Mouse (Mus musculus) embryonic facial prominence, embryonic 13.5 days (tissue): ENCODE data around the gene 1700018B08Rik. TPM values are rescaled to one million over a fixed set of nuclear protein-coding genes. Genes with fewer than 3 reads are reported as not detected.
A peak's percentile ranks its signal among the peaks of the same experiment; 100 is the strongest.

Experiments
- ATAC-seq: fragments of 200-750 bp; cut with Nextera tagmentation; 2 replicates; pipeline ENCODE4 v1.8.0; 2017; ENCODE audit warnings: low read depth; ENCODE audit not compliant: insufficient number of reproducible peaks, insufficient read depth, low FRiP score, low TSS enrichment
- H3K27ac ChIP-seq: fragments of 300-500 bp; sonication (generic); 2 replicates; pipeline ENCODE4 v1.5.1; 2015; ENCODE audit warnings: moderate library complexity, mild to moderate bottlenecking, inconsistent platforms
- H3K27me3 ChIP-seq: fragments of 300-500 bp; sonication (generic); 2 replicates; pipeline ENCODE4 v1.6.1; 2015; ENCODE audit warnings: mild to moderate bottlenecking, inconsistent platforms
- H3K36me3 ChIP-seq: fragments of 300-500 bp; sonication (generic); 2 replicates; pipeline ENCODE4 v1.6.1; 2015; ENCODE audit warnings: mild to moderate bottlenecking, inconsistent platforms
- H3K4me1 ChIP-seq: fragments of 300-500 bp; sonication (generic); 2 replicates; pipeline ENCODE4 v1.6.1; 2015; ENCODE audit warnings: inconsistent platforms
- H3K4me2 ChIP-seq: fragments of 300-500 bp; sonication (generic); 2 replicates; pipeline ENCODE4 v1.6.1; 2015; ENCODE audit warnings: moderate library complexity, mild to moderate bottlenecking, inconsistent platforms
- H3K4me3 ChIP-seq: fragments of 300-500 bp; sonication (generic); 2 replicates; pipeline ENCODE4 v1.5.1; 2015; ENCODE audit warnings: mild to moderate bottlenecking, inconsistent platforms
- H3K9ac ChIP-seq: fragments of 300-500 bp; sonication (generic); 2 replicates; pipeline ENCODE4 v1.6.1; 2015; ENCODE audit warnings: mild to moderate bottlenecking, inconsistent platforms
- H3K9me3 ChIP-seq: fragments of 300-500 bp; sonication (generic); 2 replicates; pipeline ENCODE4 v1.6.1; 2016; ENCODE audit warnings: inconsistent platforms
- WGBS: fragments of 180-500 bp; shearing (Covaris S2); methylation state at CpG from one replicate; pipeline ENCODE4 v1.1.7; 2015; ENCODE audit warnings: mixed read lengths; 5-methylcytosine and 5-hydroxymethylcytosine counted together
- polyA plus RNA-seq: library from polyadenylated mRNA; unstranded; fragments of >200 nt; fragmentation: Nextera tagmentation; extraction: Ambion mirVana; gene quantifications from 2 replicates; pipeline ENCODE4 v1.2.1, GENCODE M21; 2015

The 1700018B08Rik gene
- polyA plus RNA-seq, 1 experiment from 2014 or later: not detected

DNA sequence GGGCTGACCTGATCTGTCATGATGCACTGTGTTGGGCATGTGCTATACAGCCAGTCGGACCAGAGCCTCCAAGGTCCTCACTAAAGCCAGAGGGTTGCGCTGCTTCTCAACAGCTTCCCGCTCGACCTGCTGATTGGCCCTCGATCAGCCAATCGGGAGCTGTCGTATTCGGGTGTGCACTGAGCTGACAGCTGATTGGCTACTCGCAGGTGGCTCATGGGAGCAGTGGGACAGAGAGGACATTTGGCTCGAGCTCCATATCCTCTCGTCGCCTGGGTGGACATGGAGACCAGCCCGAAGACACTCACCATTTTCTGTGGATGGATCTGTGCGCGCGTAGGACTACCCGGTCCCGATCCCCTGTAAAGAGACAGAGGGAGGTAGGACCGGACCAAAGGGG lies 2.3 kb downstream of the 1700018B08Rik start:
- 83% methylated on average over 19 of the region's 19 CpGs for WGBS
- ATAC-seq: no peak
- H3K4me1 ChIP-seq: no peaks in the 10 kb centered on the region
- H3K27me3 ChIP-seq: peaks cover 12% of the 10 kb centered on the region; the same call in 1 of the 2 replicates
- H3K4me3 ChIP-seq: no peak overlapping the region
- 0 out of 2 replicates have a peak, but pooled peaks cover 3% of the 10 kb centered on the region for H3K9me3 ChIP-seq
- H3K36me3 ChIP-seq: no peaks in the 10 kb centered on the region
- no peak overlapping the region for H3K27ac ChIP-seq
- no peak overlapping the region for H3K4me2 ChIP-seq
- no peak overlapping the region for H3K9ac ChIP-seq

GRCm38 (mm10) chr8:121532381-121532780 lies 11.7 kb downstream of the 1700018B08Rik start:
- no peaks in the 10 kb centered on the region for H3K4me1 ChIP-seq
- H3K27ac ChIP-seq: no peak overlapping the region
- 53% methylated on average over 5 of the region's 5 CpGs for WGBS
- H3K4me2 ChIP-seq: no peak overlapping the region
- H3K9ac ChIP-seq: no peak overlapping the region
- 0 out of 2 replicates have a peak, but pooled peaks cover 6% of the 10 kb centered on the region for H3K27me3 ChIP-seq
- H3K9me3 ChIP-seq: no peaks in the 10 kb centered on the region
- H3K36me3 ChIP-seq: no peaks in the 10 kb centered on the region
- ATAC-seq: no peak
- no peak overlapping the region for H3K4me3 ChIP-seq

DNA sequence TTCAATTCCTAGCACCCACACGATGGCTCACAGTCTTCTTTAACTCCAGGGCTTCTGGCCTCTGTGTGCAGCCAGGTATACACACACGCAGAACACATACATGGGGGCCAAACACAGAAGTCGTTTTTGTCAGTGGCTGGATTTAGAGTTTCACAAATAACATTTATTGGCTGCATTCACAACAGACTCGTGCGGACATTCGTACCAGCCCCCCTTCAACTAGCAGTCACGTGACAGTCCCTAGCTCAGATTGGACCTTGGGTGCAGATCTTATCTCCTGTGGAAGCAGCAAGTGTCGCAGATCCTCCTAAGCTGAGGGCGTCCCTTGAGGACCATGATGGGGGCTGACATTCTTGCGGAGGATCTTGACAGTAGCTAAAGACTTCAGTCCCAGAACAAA lies 13.5 kb downstream of the 1700018B08Rik start:
- no peak overlapping the region for H3K27ac ChIP-seq
- H3K9ac ChIP-seq: no peak overlapping the region
- no peaks in the 10 kb centered on the region for H3K36me3 ChIP-seq
- ATAC-seq: no peak
- H3K27me3 ChIP-seq: 0 out of 2 replicates have a peak, but pooled peaks cover 10% of the 10 kb centered on the region
- no peaks in the 10 kb centered on the region for H3K9me3 ChIP-seq
- peaks cover 10% of the 10 kb centered on the region; the same call in 1 of the 2 replicates for H3K4me1 ChIP-seq
- no peak overlapping the region for H3K4me3 ChIP-seq
- 78% methylated on average over 10 of the region's 10 CpGs for WGBS
- H3K4me2 ChIP-seq: no peak overlapping the region

DNA sequence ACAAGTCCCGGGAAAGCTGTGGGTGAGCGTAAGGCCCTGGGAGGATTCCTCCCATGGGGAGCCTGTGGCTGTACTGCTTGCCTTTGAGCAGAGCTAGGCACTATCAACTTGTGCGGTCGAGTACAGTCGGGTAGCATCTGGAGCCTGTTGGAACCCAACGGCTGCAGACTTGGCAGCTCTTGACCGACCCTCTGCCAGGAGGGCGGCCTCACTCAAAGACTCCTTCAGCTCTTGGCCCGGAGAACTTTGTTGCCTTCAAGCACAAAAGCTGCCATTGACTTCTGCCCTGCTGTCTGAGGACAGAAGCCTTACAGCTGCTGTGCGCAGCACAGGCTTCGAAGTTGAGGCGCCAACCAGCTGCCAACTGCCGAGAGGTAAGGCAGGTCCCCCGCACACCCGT lies 15.3 kb downstream of the 1700018B08Rik start:
- H3K9me3 ChIP-seq: no peaks in the 10 kb centered on the region
- peaks cover 10% of the 10 kb centered on the region; the same call in 1 of the 2 replicates for H3K4me1 ChIP-seq
- no peak overlapping the region for H3K4me2 ChIP-seq
- H3K27me3 ChIP-seq: peaks cover 16% of the 10 kb centered on the region; the same call in 1 of the 2 replicates
- ATAC-seq: no peak
- WGBS: 84% methylated on average over 15 of the region's 15 CpGs
- H3K9ac ChIP-seq: no peak overlapping the region
- no peak overlapping the region for H3K4me3 ChIP-seq
- H3K36me3 ChIP-seq: no peaks in the 10 kb centered on the region
- H3K27ac ChIP-seq: no peak overlapping the region

DNA sequence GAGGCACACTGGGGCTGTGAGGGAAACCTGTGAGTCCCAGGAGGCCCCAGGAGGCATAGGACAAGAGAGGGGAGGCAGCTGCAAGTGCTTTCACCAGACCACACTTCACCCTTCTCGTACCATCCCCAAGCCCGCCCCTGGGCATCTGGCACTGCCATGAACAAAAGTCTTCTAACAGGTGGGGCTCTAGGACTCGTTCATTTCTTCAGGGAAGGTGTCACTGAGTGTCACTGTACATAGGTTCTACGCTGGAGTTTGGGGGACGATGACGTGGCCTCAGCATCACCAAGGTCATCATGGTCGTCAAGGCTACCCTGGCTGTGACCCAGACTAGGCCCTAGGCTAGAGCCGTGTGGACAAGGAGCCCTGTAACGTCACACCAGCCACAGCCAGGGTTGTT lies 16.4 kb downstream of the 1700018B08Rik start:
- WGBS: 73% methylated on average over 9 of the region's 9 CpGs
- Histone ChIP-seq H3K4me2 (no peak overlapping the region), H3K9ac (no peak overlapping the region), H3K27ac (no peak overlapping the region), H3K36me3 (no peaks in the 10 kb centered on the region), H3K4me3 (no peak overlapping the region), H3K4me1 (peaks cover 10% of the 10 kb centered on the region; the same call in 1 of the 2 replicates), H3K9me3 (no peaks in the 10 kb centered on the region), H3K27me3 (peaks cover 16% of the 10 kb centered on the region; the same call in 1 of the 2 replicates)
- no peak for ATAC-seq

DNA sequence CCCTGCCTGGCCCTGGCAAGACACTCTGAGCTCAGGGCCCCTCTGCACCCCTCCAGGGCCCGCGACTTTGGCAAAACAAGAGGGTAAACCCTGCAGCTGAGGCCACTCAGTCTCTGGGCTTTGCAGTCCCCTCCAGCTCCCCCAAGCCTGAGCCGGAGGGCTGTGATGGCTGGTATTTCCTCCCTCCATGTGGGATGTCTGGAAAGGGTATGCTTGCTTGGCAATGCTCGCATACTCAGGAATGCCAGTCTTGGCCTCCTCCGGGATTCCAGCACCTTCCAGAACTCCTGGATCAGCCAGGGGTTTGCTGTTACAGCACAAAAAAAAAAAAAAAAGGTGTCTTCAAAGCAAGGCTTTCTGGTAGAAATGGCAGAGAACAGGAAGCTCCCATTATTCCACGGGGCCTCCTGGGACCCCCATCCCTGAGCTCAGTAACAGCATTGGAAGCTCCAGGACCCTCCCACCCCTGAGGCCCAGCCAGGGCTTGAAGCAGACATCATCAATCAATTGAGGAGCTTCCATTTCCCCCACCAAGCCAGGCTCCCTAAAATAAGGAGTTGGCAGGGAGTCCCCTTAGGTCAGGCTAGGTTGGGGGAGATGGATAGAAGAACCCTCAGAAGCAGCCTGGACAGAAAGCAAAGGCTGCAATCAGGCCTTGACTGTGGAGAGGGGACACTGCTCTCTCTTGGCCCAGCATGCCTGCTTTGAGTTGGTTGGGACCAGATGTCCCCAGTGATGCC lies 17.1 kb downstream of the 1700018B08Rik start:
- no peak overlapping the region for H3K27ac ChIP-seq
- H3K36me3 ChIP-seq: no peaks in the 10 kb centered on the region
- H3K9ac ChIP-seq: no peak overlapping the region
- no peak overlapping the region for H3K4me2 ChIP-seq
- no peak overlapping the region for H3K4me3 ChIP-seq
- no peaks in the 10 kb centered on the region for H3K9me3 ChIP-seq
- no peak for ATAC-seq
- H3K27me3 ChIP-seq: peaks cover 16% of the 10 kb centered on the region; the same call in 1 of the 2 replicates
- peaks cover 10% of the 10 kb centered on the region; the same call in 1 of the 2 replicates for H3K4me1 ChIP-seq
- WGBS: 54% methylated on average over 6 of the region's 6 CpGs

- no peaks in the 10 kb centered on the region for H3K36me3 ChIP-seq
- no peak overlapping the region for H3K4me2 ChIP-seq
- peaks cover 10% of the 10 kb centered on the region; the same call in 1 of the 2 replicates for H3K4me1 ChIP-seq
- no peaks in the 10 kb centered on the region for H3K9me3 ChIP-seq
- H3K27me3 ChIP-seq: peaks cover 10% of the 10 kb centered on the region; the same call in 1 of the 2 replicates
- no peak overlapping the region for H3K4me3 ChIP-seq
- no peak for ATAC-seq
- H3K9ac ChIP-seq: no peak overlapping the region
- no peak overlapping the region for H3K27ac ChIP-seq
- 82% methylated on average over 18 of the region's 18 CpGs for WGBS
Observed at GRCm38 (mm10) chr8:121525111-121525818, 18.9 kb downstream of the 1700018B08Rik start.

- Histone ChIP-seq H3K27me3 (peaks cover 68% of the 10 kb centered on the region), H3K9me3 (no peaks in the 10 kb centered on the region), H3K27ac (no peak overlapping the region), H3K4me1 (no peaks in the 10 kb centered on the region), H3K4me3 (no peak overlapping the region), H3K9ac (no peak overlapping the region), H3K4me2 (no peak overlapping the region), H3K36me3 (no peaks in the 10 kb centered on the region)
- WGBS: 4% methylated on average over 12 of the region's 12 CpGs
- no peak for ATAC-seq
Observed at GRCm38 (mm10) chr8:121513429-121513828, 30.7 kb downstream of the 1700018B08Rik start.

- H3K27ac ChIP-seq: no peak overlapping the region
- H3K4me2 ChIP-seq: no peak overlapping the region
- H3K9me3 ChIP-seq: no peaks in the 10 kb centered on the region
- H3K9ac ChIP-seq: no peak overlapping the region
- peaks cover under 1% of the 10 kb centered on the region; the same call in 1 of the 2 replicates for H3K4me1 ChIP-seq
- H3K27me3 ChIP-seq: peaks cover 72% of the 10 kb centered on the region
- no peak overlapping the region for H3K4me3 ChIP-seq
- WGBS: 46% methylated on average over 9 of the region's 9 CpGs
- no peak for ATAC-seq
- no peaks in the 10 kb centered on the region for H3K36me3 ChIP-seq
Observed at GRCm38 (mm10) chr8:121511751-121512150, 32.4 kb downstream of the 1700018B08Rik start.

GRCm38 (mm10) chr8:121497621-121498020 lies 46.5 kb downstream of the 1700018B08Rik start:
- H3K4me2 ChIP-seq: no peak overlapping the region
- no peak overlapping the region for H3K27ac ChIP-seq
- no peak overlapping the region for H3K9ac ChIP-seq
- peaks cover 29% of the 10 kb centered on the region for H3K4me1 ChIP-seq
- 85% methylated on average over 6 of the region's 6 CpGs for WGBS
- no peaks in the 10 kb centered on the region for H3K36me3 ChIP-seq
- H3K9me3 ChIP-seq: no peaks in the 10 kb centered on the region
- H3K27me3 ChIP-seq: peaks cover 6% of the 10 kb centered on the region
- no peak for ATAC-seq
- H3K4me3 ChIP-seq: no peak overlapping the region

DNA sequence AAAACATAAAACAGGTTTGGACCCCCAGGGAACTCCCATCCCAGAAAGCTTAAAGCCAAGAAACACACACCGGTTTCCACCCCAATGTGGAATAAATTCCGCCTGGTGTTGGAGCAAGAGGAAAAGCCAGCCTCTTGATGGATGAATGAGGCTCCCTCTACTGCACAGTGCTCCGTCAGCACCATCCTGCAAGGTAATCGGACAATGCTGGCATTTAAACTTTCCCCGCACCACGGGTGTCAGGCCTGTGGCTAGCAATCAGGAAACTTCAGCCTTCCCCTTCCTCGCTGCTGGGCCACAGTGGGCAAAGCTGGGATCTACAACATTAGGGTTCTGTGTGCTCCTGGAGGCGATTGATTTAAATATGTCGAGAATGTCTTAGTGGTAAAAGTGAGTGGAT lies 52.5 kb downstream of the 1700018B08Rik start:
- Histone ChIP-seq H3K4me3 (no peak overlapping the region), H3K9ac (no peak overlapping the region), H3K36me3 (no peaks in the 10 kb centered on the region), H3K4me2 (no peak overlapping the region), H3K27me3 (peaks cover 9% of the 10 kb centered on the region), H3K4me1 (peaks cover 26% of the 10 kb centered on the region), H3K27ac (peak overlapping the region; percentile 16; the same call in 1 of the 2 replicates), H3K9me3 (no peaks in the 10 kb centered on the region)
- ATAC-seq: no peak
- WGBS: 22% methylated on average over 9 of the region's 9 CpGs
